Mouse (Mus musculus): ENCODE data around the gene Rerg. TPM values are rescaled to one million over a fixed set of nuclear protein-coding genes. Genes with fewer than 3 reads are reported as not detected.

Gene Rerg
- polyA plus RNA-seq, 1 experiment from 2014 or later, result 8.0 TPM

DNA sequence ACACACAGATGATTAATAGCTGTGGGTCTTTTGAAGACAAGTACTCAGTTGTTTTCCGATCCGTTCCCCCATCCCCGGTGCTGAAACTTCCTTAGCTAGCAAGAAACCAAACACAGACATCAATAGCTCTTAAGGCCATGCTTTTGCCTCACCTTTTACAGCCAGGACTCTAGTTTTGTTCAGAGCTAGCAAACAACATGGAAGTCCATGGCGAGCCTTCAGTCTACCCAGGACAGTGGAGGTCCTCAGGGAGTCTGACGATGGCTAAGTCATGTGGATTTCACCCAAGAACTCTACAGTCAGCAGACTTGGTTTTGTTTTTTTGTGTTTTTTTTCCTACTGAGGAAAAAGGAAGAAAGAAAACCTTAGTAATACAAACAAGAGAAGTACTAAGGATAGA, 43.4 kb downstream of the Rerg start:
- ATAC-seq, result no peak
- Histone ChIP-seq H3K27ac (ENCODE audit: low read length) (no peak overlapping the region), H3K4me1 (ENCODE audit: control insufficient read depth, insufficient read depth, low read length) (no peaks in the 10 kb centered on the region), H3K27me3 (ENCODE audit: control insufficient read depth, insufficient read depth, low read depth, low read length) (no peaks in the 10 kb centered on the region), H3K36me3 (ENCODE audit: control insufficient read depth, insufficient read depth, low read length) (no peaks in the 10 kb centered on the region), H3K9me3 (replicated peaks; ENCODE audit: control insufficient read depth, low read length, poor library complexity, severe bottlenecking) (no peaks in the 10 kb centered on the region), H3K4me3 (ENCODE audit: low read depth, low read length) (no peak overlapping the region), H3K9ac (ENCODE audit: low read depth, low read length) (no peak overlapping the region), H3K4me2 (ENCODE audit: low read length) (no peak overlapping the region)
- 89% methylated on average over 5 of the region's 5 CpGs for WGBS

- Histone ChIP-seq H3K9ac (ENCODE audit: low read depth, low read length) (no peak overlapping the region), H3K4me1 (ENCODE audit: control insufficient read depth, insufficient read depth, low read length) (no peaks in the 10 kb centered on the region), H3K27ac (ENCODE audit: low read length) (no peak overlapping the region), H3K9me3 (replicated peaks; ENCODE audit: control insufficient read depth, low read length, poor library complexity, severe bottlenecking) (no peaks in the 10 kb centered on the region), H3K4me3 (ENCODE audit: low read depth, low read length) (no peak overlapping the region), H3K36me3 (ENCODE audit: control insufficient read depth, insufficient read depth, low read length) (no peaks in the 10 kb centered on the region), H3K27me3 (ENCODE audit: control insufficient read depth, insufficient read depth, low read depth, low read length) (no peaks in the 10 kb centered on the region), H3K4me2 (ENCODE audit: low read length) (no peak overlapping the region)
- 78% methylated on average over 2 of the region's 2 CpGs for WGBS
- no peak for ATAC-seq
Observed at GRCm38 (mm10) chr6:137126224-137126623, 44.1 kb downstream of the Rerg start.

- ATAC-seq, result no peak
- Histone ChIP-seq H3K27ac (ENCODE audit: low read length) (no peak overlapping the region), H3K27me3 (ENCODE audit: control insufficient read depth, insufficient read depth, low read depth, low read length) (no peaks in the 10 kb centered on the region), H3K4me2 (ENCODE audit: low read length) (no peak overlapping the region), H3K9me3 (replicated peaks; ENCODE audit: control insufficient read depth, low read length, poor library complexity, severe bottlenecking) (no peaks in the 10 kb centered on the region), H3K4me1 (ENCODE audit: control insufficient read depth, insufficient read depth, low read length) (no peaks in the 10 kb centered on the region), H3K9ac (ENCODE audit: low read depth, low read length) (no peak overlapping the region), H3K36me3 (ENCODE audit: control insufficient read depth, insufficient read depth, low read length) (no peaks in the 10 kb centered on the region), H3K4me3 (ENCODE audit: low read depth, low read length) (no peak overlapping the region)
- WGBS, result 87% methylated on average over 9 of the region's 9 CpGs
Observed at GRCm38 (mm10) chr6:137125433-137125832, 44.9 kb downstream of the Rerg start.

DNA sequence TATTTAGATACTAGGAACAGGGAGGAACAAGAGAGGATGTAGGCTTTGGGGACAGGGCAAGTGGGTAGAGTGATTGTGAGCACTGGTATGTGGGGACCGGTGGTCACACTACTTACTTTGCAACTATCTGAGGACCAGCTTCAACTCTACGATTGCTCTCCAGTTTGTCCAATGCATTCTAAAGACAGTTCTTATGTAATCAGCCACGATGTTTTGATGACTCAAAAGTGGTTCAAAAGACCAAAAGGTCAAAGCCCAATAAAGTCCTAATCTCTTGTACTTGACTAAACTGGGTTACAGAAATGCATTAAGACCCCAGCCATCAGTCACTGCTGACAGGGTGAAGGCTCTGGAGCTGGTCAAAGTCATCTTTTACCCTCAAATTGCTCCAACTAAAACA, 45.3 kb downstream of the Rerg start:
- H3K9ac ChIP-seq (ENCODE audit: low read depth, low read length), result no peak overlapping the region
- H3K4me2 ChIP-seq (ENCODE audit: low read length), result no peak overlapping the region
- H3K36me3 ChIP-seq (ENCODE audit: control insufficient read depth, insufficient read depth, low read length), result no peaks in the 10 kb centered on the region
- no peak overlapping the region for H3K4me3 ChIP-seq (ENCODE audit: low read depth, low read length)
- no peaks in the 10 kb centered on the region for H3K9me3 ChIP-seq (replicated peaks; ENCODE audit: control insufficient read depth, low read length, poor library complexity, severe bottlenecking)
- no peak for ATAC-seq
- no peaks in the 10 kb centered on the region for H3K27me3 ChIP-seq (ENCODE audit: control insufficient read depth, insufficient read depth, low read depth, low read length)
- no peaks in the 10 kb centered on the region for H3K4me1 ChIP-seq (ENCODE audit: control insufficient read depth, insufficient read depth, low read length)
- H3K27ac ChIP-seq (ENCODE audit: low read length), result no peak overlapping the region
- 77% methylated on average over 3 of the region's 3 CpGs for WGBS

DNA sequence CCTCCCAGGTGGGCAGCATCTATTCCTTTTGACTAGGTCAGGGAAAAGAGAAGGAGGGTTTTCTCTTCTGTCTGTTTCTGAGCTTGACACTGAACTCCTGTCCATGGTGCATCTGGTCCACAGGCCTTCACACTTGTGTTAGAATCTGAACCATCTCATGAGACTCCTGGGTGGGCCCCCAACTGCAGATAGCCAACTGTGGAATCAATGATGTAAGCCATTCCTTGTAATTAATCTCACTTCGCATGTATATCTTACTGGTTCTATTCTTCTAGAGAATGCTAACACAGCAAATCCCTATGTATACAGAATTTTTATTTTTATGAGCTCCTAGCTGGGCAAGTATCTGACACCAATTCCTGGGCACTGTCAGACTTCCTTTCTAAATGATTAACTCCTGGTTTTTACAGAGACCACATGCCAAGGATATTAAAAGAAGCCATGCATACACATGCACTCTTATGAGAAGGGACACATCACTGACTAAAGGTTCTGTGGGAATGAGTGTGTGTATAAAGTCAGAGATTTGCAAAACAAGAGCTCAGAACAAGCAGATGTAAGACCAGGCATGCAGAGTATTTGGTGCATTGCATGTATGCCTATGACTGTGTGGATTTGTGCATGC, 53.3 kb downstream of the Rerg start:
- Histone ChIP-seq H3K4me2 (ENCODE audit: low read length) (no peak overlapping the region), H3K4me1 (ENCODE audit: control insufficient read depth, insufficient read depth, low read length) (no peaks in the 10 kb centered on the region), H3K4me3 (ENCODE audit: low read depth, low read length) (no peak overlapping the region), H3K27me3 (ENCODE audit: control insufficient read depth, insufficient read depth, low read depth, low read length) (no peaks in the 10 kb centered on the region), H3K36me3 (ENCODE audit: control insufficient read depth, insufficient read depth, low read length) (no peaks in the 10 kb centered on the region), H3K9ac (ENCODE audit: low read depth, low read length) (no peak overlapping the region), H3K27ac (ENCODE audit: low read length) (no peak overlapping the region), H3K9me3 (replicated peaks; ENCODE audit: control insufficient read depth, low read length, poor library complexity, severe bottlenecking) (no peaks in the 10 kb centered on the region)
- 78% methylated on average over 1 of the region's 1 CpGs for WGBS
- no peak for ATAC-seq

DNA sequence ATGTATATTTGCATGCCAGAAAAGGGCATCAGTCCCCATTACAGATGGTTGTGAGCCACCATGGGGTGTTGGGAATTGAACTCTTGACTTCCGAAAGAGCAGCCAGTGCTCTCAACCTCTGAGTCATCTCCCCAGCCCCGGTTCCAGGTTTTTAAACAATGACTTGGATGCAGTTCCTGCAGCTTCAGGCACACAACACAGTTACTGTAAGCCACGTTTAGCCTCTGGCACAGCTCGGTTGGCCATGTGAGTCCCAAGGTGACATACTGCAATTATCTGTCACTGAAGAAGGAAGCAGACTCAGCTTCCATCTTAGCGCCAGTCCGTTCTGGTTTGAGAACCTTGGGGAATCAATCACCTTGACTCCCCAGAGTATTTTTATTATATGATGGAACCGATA, 55.4 kb downstream of the Rerg start:
- WGBS, result 88% methylated on average over 7 of the region's 7 CpGs

DNA sequence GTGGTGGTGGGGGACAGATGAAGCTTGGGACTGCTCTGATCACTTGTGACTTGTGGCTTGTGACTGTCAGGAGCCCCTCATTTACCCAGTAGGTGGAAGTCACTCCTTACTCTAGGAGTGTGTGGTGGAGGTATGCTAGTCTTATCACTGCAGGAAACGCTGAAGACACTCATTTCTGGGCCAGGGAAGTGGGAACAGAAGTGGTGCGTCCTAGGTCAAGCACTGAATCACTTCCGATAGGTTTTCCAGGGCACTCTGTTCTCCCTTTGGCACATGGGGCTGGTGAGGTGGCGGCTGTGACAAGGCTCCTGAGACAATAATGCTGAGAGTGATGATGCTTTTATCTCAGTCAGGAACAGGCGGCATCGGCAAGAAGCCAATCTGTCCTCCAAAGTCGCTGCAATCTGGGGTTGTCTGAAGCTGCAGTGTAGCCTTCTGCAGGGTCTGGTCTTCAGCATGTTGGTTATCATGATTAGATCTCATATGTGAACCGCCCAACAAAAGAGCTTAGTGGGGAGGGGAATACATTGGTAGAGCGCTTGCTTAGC, 59.0 kb downstream of the Rerg start:
- ATAC-seq, result no peak
- Histone ChIP-seq H3K36me3 (ENCODE audit: control insufficient read depth, insufficient read depth, low read length) (no peaks in the 10 kb centered on the region), H3K4me1 (ENCODE audit: control insufficient read depth, insufficient read depth, low read length) (no peaks in the 10 kb centered on the region), H3K4me2 (ENCODE audit: low read length) (no peak overlapping the region), H3K9ac (ENCODE audit: low read depth, low read length) (no peak overlapping the region), H3K9me3 (replicated peaks; ENCODE audit: control insufficient read depth, low read length, poor library complexity, severe bottlenecking) (no peaks in the 10 kb centered on the region), H3K4me3 (ENCODE audit: low read depth, low read length) (no peak overlapping the region), H3K27ac (ENCODE audit: low read length) (no peak overlapping the region), H3K27me3 (ENCODE audit: control insufficient read depth, insufficient read depth, low read depth, low read length) (no peaks in the 10 kb centered on the region)
- 92% methylated on average over 9 of the region's 9 CpGs for WGBS

More for the DNA sequence above, 55.4 kb downstream of the Rerg start:
- no peaks in the 10 kb centered on the region for H3K4me1 ChIP-seq (ENCODE audit: control insufficient read depth, insufficient read depth, low read length)
- no peak overlapping the region for H3K9ac ChIP-seq (ENCODE audit: low read depth, low read length)
- no peaks in the 10 kb centered on the region for H3K9me3 ChIP-seq (replicated peaks; ENCODE audit: control insufficient read depth, low read length, poor library complexity, severe bottlenecking)
- no peak overlapping the region for H3K4me3 ChIP-seq (ENCODE audit: low read depth, low read length)
- no peak overlapping the region for H3K4me2 ChIP-seq (ENCODE audit: low read length)
- ATAC-seq, result no peak
- H3K27ac ChIP-seq (ENCODE audit: low read length), result no peak overlapping the region
- H3K27me3 ChIP-seq (ENCODE audit: control insufficient read depth, insufficient read depth, low read depth, low read length), result no peaks in the 10 kb centered on the region
- H3K36me3 ChIP-seq (ENCODE audit: control insufficient read depth, insufficient read depth, low read length), result no peaks in the 10 kb centered on the region

GRCm38 (mm10) chr6:137110778-137111174, 59.5 kb downstream of the Rerg start:
- Histone ChIP-seq H3K9me3 (replicated peaks; ENCODE audit: control insufficient read depth, low read length, poor library complexity, severe bottlenecking) (no peaks in the 10 kb centered on the region), H3K4me1 (ENCODE audit: control insufficient read depth, insufficient read depth, low read length) (no peaks in the 10 kb centered on the region), H3K36me3 (ENCODE audit: control insufficient read depth, insufficient read depth, low read length) (no peaks in the 10 kb centered on the region), H3K27me3 (ENCODE audit: control insufficient read depth, insufficient read depth, low read depth, low read length) (no peaks in the 10 kb centered on the region), H3K9ac (ENCODE audit: low read depth, low read length) (no peak overlapping the region), H3K4me3 (ENCODE audit: low read depth, low read length) (no peak overlapping the region), H3K4me2 (ENCODE audit: low read length) (no peak overlapping the region), H3K27ac (ENCODE audit: low read length) (no peak overlapping the region)
- 92% methylated on average over 6 of the region's 6 CpGs for WGBS
- no peak for ATAC-seq

DNA sequence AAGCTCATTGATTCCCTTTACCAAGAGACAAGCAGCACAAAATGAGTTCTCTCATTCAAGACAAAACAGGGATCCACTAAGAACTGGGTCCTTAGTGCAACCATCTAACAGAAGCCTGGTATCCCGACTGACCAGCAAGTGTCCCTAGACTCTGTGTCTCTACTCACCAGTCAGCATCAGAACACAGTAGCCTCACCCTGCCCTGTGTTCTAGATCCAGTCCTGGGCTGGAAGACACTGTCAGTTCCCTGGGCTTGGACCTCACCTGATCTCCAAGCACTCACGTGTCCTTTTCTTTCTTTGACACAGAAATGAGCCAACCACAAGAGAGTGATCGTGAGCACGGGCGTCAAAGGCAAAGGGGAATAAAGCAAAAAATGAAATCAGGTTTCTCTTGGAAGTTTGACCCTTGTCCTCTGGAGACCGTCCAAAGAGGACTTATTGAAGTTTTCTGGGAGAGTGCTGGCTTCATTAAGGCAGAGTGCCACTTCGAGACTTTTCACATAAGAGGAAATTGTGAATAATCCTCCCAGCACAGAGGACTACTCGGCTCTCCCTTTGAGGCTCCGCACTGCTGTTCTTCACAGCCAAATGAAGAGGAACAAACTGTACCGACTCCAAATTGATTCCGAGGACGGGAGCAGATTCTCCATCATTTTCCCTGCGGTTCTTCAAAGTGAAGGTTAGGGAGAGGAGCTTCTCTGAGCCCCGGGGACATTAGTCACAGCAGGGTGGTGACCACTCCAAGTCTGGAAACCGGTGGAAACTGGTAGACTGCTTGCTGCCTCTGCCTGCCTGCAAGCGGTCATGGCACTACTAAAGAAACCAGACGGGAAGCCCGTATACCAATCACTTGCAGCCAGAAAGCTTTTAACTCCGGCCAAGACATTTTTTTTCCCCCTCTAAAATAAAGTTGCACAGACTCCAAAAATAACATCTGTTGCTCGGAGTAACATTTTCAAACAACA, 60.2 kb downstream of the Rerg start:
- Histone ChIP-seq H3K4me3 (ENCODE audit: low read depth, low read length) (no peak overlapping the region), H3K27ac (ENCODE audit: low read length) (no peak overlapping the region), H3K27me3 (ENCODE audit: control insufficient read depth, insufficient read depth, low read depth, low read length) (no peaks in the 10 kb centered on the region), H3K4me1 (ENCODE audit: control insufficient read depth, insufficient read depth, low read length) (no peaks in the 10 kb centered on the region), H3K9ac (ENCODE audit: low read depth, low read length) (no peak overlapping the region), H3K36me3 (ENCODE audit: control insufficient read depth, insufficient read depth, low read length) (no peaks in the 10 kb centered on the region), H3K4me2 (ENCODE audit: low read length) (no peak overlapping the region), H3K9me3 (replicated peaks; ENCODE audit: control insufficient read depth, low read length, poor library complexity, severe bottlenecking) (no peaks in the 10 kb centered on the region)
- 70% methylated on average over 20 of the region's 20 CpGs for WGBS
- no peak for ATAC-seq

Data from midbrain, embryonic 16.5 days (tissue).